Mouse (Mus musculus): ENCODE results near the gene Asic2.

DNA sequence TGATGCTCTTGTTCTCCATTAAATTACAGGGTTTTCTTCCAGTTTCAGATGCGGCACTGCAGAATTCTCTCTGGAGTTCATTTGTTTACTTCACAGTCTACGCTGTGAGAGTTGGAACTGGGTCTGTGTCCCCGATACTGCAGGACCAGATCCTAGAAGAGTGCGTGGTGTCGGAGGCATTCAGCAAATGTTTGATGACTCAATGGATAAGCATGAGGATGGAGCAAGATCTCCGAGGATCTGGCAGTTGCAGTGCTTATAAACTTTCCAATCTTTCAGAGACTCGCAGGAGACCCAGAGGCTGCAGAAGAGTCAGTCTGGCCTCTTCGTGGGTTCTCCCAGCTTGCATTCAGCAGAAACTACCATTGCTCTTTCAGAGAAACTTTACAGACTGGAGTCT lies 566.0 kb downstream of the Asic2 start:
- TF ChIP-seq GATA1 (IDR thresholded peaks at IDR 0.05; ENCODE audit: low read length) (no peak), TAL1 (IDR thresholded peaks at IDR 0.05; ENCODE audit: low read length) (no peak)
